Mouse (Mus musculus): Measurements from ENCODE around the gene Rbm39. TPM values are rescaled to one million over a fixed set of nuclear protein-coding genes. Genes with fewer than 3 reads are reported as not detected.
A peak's percentile ranks its signal among the peaks of the same experiment; 100 is the strongest.
"Not testable (repeated sequence)": the region's sequence is repeated elsewhere in the genome, so short reads cannot be mapped to it uniquely, and the experiment has no call there.

Rbm39 gene
- polyA plus RNA-seq, 1 experiment from 2014 or later, result 659 TPM

- Histone ChIP-seq H3K27ac (no peak overlapping the region), H3K4me2 (replicated peaks) (no peak overlapping the region), H3K9me3 (replicated peaks) (no peaks in the 10 kb centered on the region), H3K9ac (no peak overlapping the region), H3K4me3 (no peak overlapping the region), H3K36me3 (peaks cover 19% of the 10 kb centered on the region; the same call in 1 of the 2 replicates), H3K27me3 (no peaks in the 10 kb centered on the region), H3K4me1 (no peaks in the 10 kb centered on the region)
- no peak for ATAC-seq (ENCODE audit: low FRiP score)
- WGBS, result 90% methylated on average over 5 of the region's 5 CpGs
Measured at GRCm38 (mm10) chr2:156134161-156134560, 45.9 kb downstream of the Rbm39 start.

- no peak within 1 kb of the TSS for H3K27ac ChIP-seq
- no peaks in the 10 kb centered on the region for H3K27me3 ChIP-seq
- 94% methylated on average over 5 of the region's 5 CpGs for WGBS
- no peaks in the 10 kb centered on the region for H3K9me3 ChIP-seq (replicated peaks)
- no peak within 1 kb of the TSS for H3K9ac ChIP-seq
- H3K4me1 ChIP-seq, result no peaks in the 10 kb centered on the region
- ATAC-seq (ENCODE audit: low FRiP score), result no peak
- H3K4me2 ChIP-seq (replicated peaks), result no peak within 1 kb of the TSS
- H3K4me3 ChIP-seq, result no peak within 1 kb of the TSS
- H3K36me3 ChIP-seq, result peaks cover 24% of the 10 kb centered on the region
Measured at GRCm38 (mm10) chr2:156126992-156127391, 53.0 kb downstream of the Rbm39 start, which contains the start of gene Gm28036. Gm28036 (minus strand) TSS chr2:156127092.

GRCm38 (mm10) chr2:156123731-156124130, 56.3 kb downstream of the Rbm39 start:
- H3K4me3 ChIP-seq, result no peak overlapping the region
- H3K9me3 ChIP-seq (replicated peaks), result no peaks in the 10 kb centered on the region
- H3K27me3 ChIP-seq, result no peaks in the 10 kb centered on the region
- WGBS, result 94% methylated on average over 5 of the region's 5 CpGs
- peaks cover 16% of the 10 kb centered on the region for H3K36me3 ChIP-seq
- no peak for ATAC-seq (ENCODE audit: low FRiP score)
- no peak overlapping the region for H3K4me2 ChIP-seq (replicated peaks)
- no peak overlapping the region for H3K27ac ChIP-seq
- no peaks in the 10 kb centered on the region for H3K4me1 ChIP-seq
- no peak overlapping the region for H3K9ac ChIP-seq

GRCm38 (mm10) chr2:156119566-156119965, 60.5 kb downstream of the Rbm39 start:
- H3K4me2 ChIP-seq (replicated peaks), result no peak overlapping the region
- H3K4me3 ChIP-seq, result no peak overlapping the region
- no peak overlapping the region for H3K9ac ChIP-seq
- no peak for ATAC-seq (ENCODE audit: low FRiP score)
- H3K4me1 ChIP-seq, result no peaks in the 10 kb centered on the region
- H3K9me3 ChIP-seq (replicated peaks), result no peaks in the 10 kb centered on the region
- H3K36me3 ChIP-seq, result peaks cover 8% of the 10 kb centered on the region; the same call in 1 of the 2 replicates
- no peak overlapping the region for H3K27ac ChIP-seq
- H3K27me3 ChIP-seq, result no peaks in the 10 kb centered on the region

GRCm38 (mm10) chr2:156112080-156112423, 68.0 kb downstream of the Rbm39 start:
- peak overlapping the region; percentile 95 for H3K4me3 ChIP-seq
- not testable (repeated sequence) for H3K4me1 ChIP-seq; ATAC-seq (ENCODE audit: low FRiP score); H3K27me3 ChIP-seq; H3K36me3 ChIP-seq; H3K9me3 ChIP-seq (replicated peaks)
- H3K4me2 ChIP-seq (replicated peaks), result peak overlapping the region; percentile 75
- H3K9ac ChIP-seq, result peak overlapping the region; percentile 97
- H3K27ac ChIP-seq, result peak overlapping the region; percentile 93
- WGBS, result 19% methylated on average over 5 of the region's 5 CpGs

GRCm38 (mm10) chr2:156111358-156112079, 68.5 kb downstream of the Rbm39 start, which contains the start of the genes Cpne1 and Rbm12:
Cpne1 (minus strand) TSS chr2:156111965.
Rbm12 (minus strand) TSS chr2:156111978.
- Histone ChIP-seq H3K36me3 (no peaks in the 10 kb centered on the region), H3K9ac (peak within 1 kb of the TSS; percentile 97), H3K9me3 (replicated peaks) (no peaks in the 10 kb centered on the region), H3K4me2 (replicated peaks) (peak within 1 kb of the TSS; percentile 75), H3K27me3 (no peaks in the 10 kb centered on the region), H3K27ac (peak within 1 kb of the TSS; percentile 93), H3K4me3 (peak within 1 kb of the TSS; percentile 95), H3K4me1 (peaks cover 11% of the 10 kb centered on the region)
- peak; percentile 94 for ATAC-seq (ENCODE audit: low FRiP score)
- WGBS, result under 1% methylated on average over 74 of the region's 74 CpGs

GRCm38 (mm10) chr2:156110627-156111357, 69.2 kb downstream of the Rbm39 start:
- H3K4me1 ChIP-seq, result peaks cover 11% of the 10 kb centered on the region
- no peaks in the 10 kb centered on the region for H3K9me3 ChIP-seq (replicated peaks)
- H3K36me3 ChIP-seq, result 0 out of 2 replicates have a peak, but pooled peaks cover 4% of the 10 kb centered on the region
- H3K4me2 ChIP-seq (replicated peaks), result peak overlapping the region; percentile 75
- no peaks in the 10 kb centered on the region for H3K27me3 ChIP-seq
- peak; percentile 67 for ATAC-seq (ENCODE audit: low FRiP score)
- 1% methylated on average over 16 of the region's 16 CpGs for WGBS
- H3K4me3 ChIP-seq, result peak overlapping the region; percentile 95
- peak overlapping the region; percentile 93 for H3K27ac ChIP-seq
- peak overlapping the region; percentile 97 for H3K9ac ChIP-seq

Other genes starting within 250 kb of the Rbm39 start
- gene Uqcc1, start 249.9 kb downstream of the Rbm39 start, polyA plus RNA-seq (2016; fragmentation: Nextera tagmentation; extraction: Ambion mirVana), result 65.5 and 70.0 TPM in 2 replicates
- gene Gm15557, start 239.5 kb downstream of the Rbm39 start, polyA plus RNA-seq (2016; fragmentation: Nextera tagmentation; extraction: Ambion mirVana), result not detected in 2 replicates
- 3.6 and 3.8 TPM in 2 replicates for gene Gdf5, start 234.9 kb downstream of the Rbm39 start, polyA plus RNA-seq (2016; fragmentation: Nextera tagmentation; extraction: Ambion mirVana)
- 26.9 and 27.7 TPM in 2 replicates for gene Cep250, start 223.8 kb downstream of the Rbm39 start, polyA plus RNA-seq (2016; fragmentation: Nextera tagmentation; extraction: Ambion mirVana)
- gene 6430550D23Rik, start 172.3 kb downstream of the Rbm39 start, polyA plus RNA-seq (2016; fragmentation: Nextera tagmentation; extraction: Ambion mirVana), result 1.7 and 2.4 TPM in 2 replicates
- gene Ergic3, start 172.2 kb downstream of the Rbm39 start, polyA plus RNA-seq (2016; fragmentation: Nextera tagmentation; extraction: Ambion mirVana), result 230 and 257 TPM in 2 replicates
- 0.37 TPM in 1 of 2 replicates, not detected in the other for gene Fer1l4, start 127.3 kb downstream of the Rbm39 start, polyA plus RNA-seq (2016; fragmentation: Nextera tagmentation; extraction: Ambion mirVana)
- 7.5 and 7.9 TPM in 2 replicates for gene Spag4, start 115.1 kb downstream of the Rbm39 start, polyA plus RNA-seq (2016; fragmentation: Nextera tagmentation; extraction: Ambion mirVana)
- 48.4 and 52.2 TPM in 2 replicates for gene Cpne1, start 68.3 kb downstream of the Rbm39 start, polyA plus RNA-seq (2016; fragmentation: Nextera tagmentation; extraction: Ambion mirVana)
- gene Rbm12, start 68.3 kb downstream of the Rbm39 start, polyA plus RNA-seq (2016; fragmentation: Nextera tagmentation; extraction: Ambion mirVana), result 38.9 and 39.9 TPM in 2 replicates
- 20.9 and 34.5 TPM in 2 replicates for gene Gm28036, start 53.1 kb downstream of the Rbm39 start, polyA plus RNA-seq (2016; fragmentation: Nextera tagmentation; extraction: Ambion mirVana)
- gene Romo1, start 36.2 kb downstream of the Rbm39 start, polyA plus RNA-seq (2016; fragmentation: Nextera tagmentation; extraction: Ambion mirVana), result 363 and 435 TPM in 2 replicates
- 29.2 and 29.7 TPM in 2 replicates for gene Nfs1, start 36.1 kb downstream of the Rbm39 start, polyA plus RNA-seq (2016; fragmentation: Nextera tagmentation; extraction: Ambion mirVana)
- 95.7 and 97.2 TPM in 2 replicates for gene Phf20, start 16.2 kb upstream of the Rbm39 start, polyA plus RNA-seq (2016; fragmentation: Nextera tagmentation; extraction: Ambion mirVana)
- gene Cnbd2, start 132.1 kb upstream of the Rbm39 start, polyA plus RNA-seq (2016; fragmentation: Nextera tagmentation; extraction: Ambion mirVana), result 6.4 and 6.7 TPM in 2 replicates
- 121 and 126 TPM in 2 replicates for gene Scand1, start 132.5 kb upstream of the Rbm39 start, polyA plus RNA-seq (2016; fragmentation: Nextera tagmentation; extraction: Ambion mirVana)
- gene Epb41l1, start 240.7 kb upstream of the Rbm39 start, polyA plus RNA-seq (2016; fragmentation: Nextera tagmentation; extraction: Ambion mirVana), result 6.1 and 7.1 TPM in 2 replicates

Measured in hindbrain, embryonic 12.5 days (tissue).